Mouse (Mus musculus): ENCODE results near the gene Trabd2b. TPM values are rescaled to one million over a fixed set of nuclear protein-coding genes. Genes with fewer than 3 reads are reported as not detected.

Gene Trabd2b
- total and polyA plus RNA-seq, 3 experiments = not detected

DNA sequence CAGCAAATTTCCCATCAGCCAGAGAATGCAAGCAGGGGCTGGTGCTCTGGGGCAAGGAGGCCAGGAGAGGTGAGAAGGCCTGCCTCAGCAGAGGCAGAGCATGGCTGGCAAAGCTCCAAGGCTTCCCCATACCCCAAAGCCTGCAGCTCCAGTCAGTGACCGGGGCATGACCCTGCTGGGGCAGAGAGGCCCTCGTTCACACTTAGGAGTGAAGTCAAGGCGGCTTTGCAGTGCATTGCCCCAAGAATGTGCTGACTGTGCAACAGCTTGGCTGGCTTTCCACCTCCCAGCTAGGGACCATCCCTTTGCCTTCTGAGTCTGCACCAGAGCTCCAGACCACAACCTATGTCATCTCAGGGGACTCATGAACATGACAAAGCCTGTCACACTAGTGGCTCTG is 152.0 kb downstream of the Trabd2b start:
- no peaks in the 10 kb centered on the region for H3K79me2 ChIP-seq (ENCODE audit: control insufficient read depth, insufficient read depth, low read length, poor library complexity)
- TF ChIP-seq MAZ (IDR thresholded peaks at IDR 0.05; ENCODE audit: low read depth, low read length) = no peak
- TF ChIP-seq CHD1 (IDR thresholded peaks at IDR 0.05; ENCODE audit: low read depth, low read length) = no peak
- no peak for TF ChIP-seq MAFK (IDR thresholded peaks at IDR 0.05; ENCODE audit: borderline replicate concordance, low read depth, low read length)
- TF ChIP-seq RCOR1 (IDR thresholded peaks at IDR 0.05; ENCODE audit: low read depth, low read length) = no peak
- TF ChIP-seq MYC (IDR thresholded peaks at IDR 0.05; ENCODE audit: low read depth, low read length) = no peak
- H3K9ac ChIP-seq (ENCODE audit: control insufficient read depth, low read depth, low read length, poor library complexity, severe bottlenecking) = no peak overlapping the region
- no peaks in the 10 kb centered on the region for H3K27me3 ChIP-seq (ENCODE audit: control insufficient read depth in 1 of 2, insufficient read depth in 2 of 2, low read length in 2 of 2)
- no peak overlapping the region for H3K4me3 ChIP-seq (ENCODE audit: control insufficient read depth in 1 of 2, insufficient read depth in 1 of 2, low read depth in 2 of 2, low read length in 2 of 2)
- H3K27ac ChIP-seq (ENCODE audit: control insufficient read depth, low read depth, low read length) = no peak overlapping the region
- H3K4me1 ChIP-seq (ENCODE audit: control insufficient read depth in 1 of 2, insufficient read depth in 2 of 2, low read length in 2 of 2) = no peaks in the 10 kb centered on the region
- no peaks in the 10 kb centered on the region for H3K9me3 ChIP-seq (replicated peaks; ENCODE audit: insufficient read depth, low read length)
- DNase-seq (ENCODE audit: low read depth, low spot score) = no peak
- no peaks in the 10 kb centered on the region for H3K36me3 ChIP-seq (ENCODE audit: control insufficient read depth in 1 of 2, insufficient read depth in 2 of 2, low read length in 2 of 2)

GRCm38 (mm10) chr4:114560638-114561216 is 154.2 kb downstream of the Trabd2b start:
- H3K4me1 ChIP-seq (ENCODE audit: control insufficient read depth in 1 of 2, insufficient read depth in 2 of 2, low read length in 2 of 2) = no peaks in the 10 kb centered on the region
- no peak for TF ChIP-seq ELF1 (IDR thresholded peaks at IDR 0.05; ENCODE audit: low read depth, low read length)
- TF ChIP-seq POLR2A (IDR thresholded peaks at IDR 0.05; ENCODE audit: control insufficient read depth in 1 of 2, insufficient read depth in 1 of 2, low read depth in 1 of 2, low read length in 2 of 2, poor library complexity in 1 of 2) = no peak
- no peak for TF ChIP-seq USF1 (IDR thresholded peaks at IDR 0.05; ENCODE audit: low read depth, low read length)
- no peak for TF ChIP-seq KAT2A (conservative IDR thresholded peaks at IDR 0.05; ENCODE audit: low read depth, low read length)
- TF ChIP-seq CHD2 (IDR thresholded peaks at IDR 0.05; ENCODE audit: low read length) = no peak
- TF ChIP-seq ZC3H11A (IDR thresholded peaks at IDR 0.05; ENCODE audit: low read depth, low read length) = no peak
- no peak for TF ChIP-seq RCOR1 (IDR thresholded peaks at IDR 0.05; ENCODE audit: low read depth, low read length)
- TF ChIP-seq ZKSCAN1 (IDR thresholded peaks at IDR 0.05; ENCODE audit: low read depth, low read length) = no peak
- no peaks in the 10 kb centered on the region for H3K79me2 ChIP-seq (ENCODE audit: control insufficient read depth, insufficient read depth, low read length, poor library complexity)
- no peak overlapping the region for H3K9ac ChIP-seq (ENCODE audit: control insufficient read depth, low read depth, low read length, poor library complexity, severe bottlenecking)
- H3K27ac ChIP-seq (ENCODE audit: control insufficient read depth, low read depth, low read length) = no peak overlapping the region
- H3K4me3 ChIP-seq (ENCODE audit: control insufficient read depth in 1 of 2, insufficient read depth in 1 of 2, low read depth in 2 of 2, low read length in 2 of 2) = no peak overlapping the region
- DNase-seq (ENCODE audit: low read depth, low spot score) = no peak
- no peaks in the 10 kb centered on the region for H3K9me3 ChIP-seq (replicated peaks; ENCODE audit: insufficient read depth, low read length)
- H3K27me3 ChIP-seq (ENCODE audit: control insufficient read depth in 1 of 2, insufficient read depth in 2 of 2, low read length in 2 of 2) = no peaks in the 10 kb centered on the region
- H3K36me3 ChIP-seq (ENCODE audit: control insufficient read depth in 1 of 2, insufficient read depth in 2 of 2, low read length in 2 of 2) = no peaks in the 10 kb centered on the region

GRCm38 (mm10) chr4:114564131-114564695 is 157.7 kb downstream of the Trabd2b start:
- Histone ChIP-seq H3K4me1 (ENCODE audit: control insufficient read depth in 1 of 2, insufficient read depth in 2 of 2, low read length in 2 of 2) (no peaks in the 10 kb centered on the region), H3K27me3 (ENCODE audit: control insufficient read depth in 1 of 2, insufficient read depth in 2 of 2, low read length in 2 of 2) (no peaks in the 10 kb centered on the region), H3K36me3 (ENCODE audit: control insufficient read depth in 1 of 2, insufficient read depth in 2 of 2, low read length in 2 of 2) (no peaks in the 10 kb centered on the region), H3K9ac (ENCODE audit: control insufficient read depth, low read depth, low read length, poor library complexity, severe bottlenecking) (no peak overlapping the region), H3K79me2 (ENCODE audit: control insufficient read depth, insufficient read depth, low read length, poor library complexity) (no peaks in the 10 kb centered on the region), H3K4me3 (ENCODE audit: control insufficient read depth in 1 of 2, insufficient read depth in 1 of 2, low read depth in 2 of 2, low read length in 2 of 2) (no peak overlapping the region), H3K9me3 (replicated peaks; ENCODE audit: insufficient read depth, low read length) (no peaks in the 10 kb centered on the region), H3K27ac (ENCODE audit: control insufficient read depth, low read depth, low read length) (no peak overlapping the region)
- no peak for DNase-seq (ENCODE audit: low read depth, low spot score)
- TF ChIP-seq ZC3H11A (IDR thresholded peaks at IDR 0.05; ENCODE audit: low read depth, low read length) = no peak
- no peak for TF ChIP-seq KAT2A (conservative IDR thresholded peaks at IDR 0.05; ENCODE audit: low read depth, low read length)
- TF ChIP-seq MAFK (IDR thresholded peaks at IDR 0.05; ENCODE audit: borderline replicate concordance, low read depth, low read length) = no peak
- TF ChIP-seq BHLHE40 (IDR thresholded peaks at IDR 0.05; ENCODE audit: borderline replicate concordance, low read depth, low read length) = no peak
- TF ChIP-seq CHD2 (IDR thresholded peaks at IDR 0.05; ENCODE audit: low read length) = no peak
- TF ChIP-seq GATA1 (IDR thresholded peaks at IDR 0.05; ENCODE audit: low read depth, low read length) = no peak
- TF ChIP-seq TCF12 (IDR thresholded peaks at IDR 0.05; ENCODE audit: low read depth, low read length) = no peak
- no peak for TF ChIP-seq UBTF (IDR thresholded peaks at IDR 0.05; ENCODE audit: borderline replicate concordance, insufficient read depth, low read depth, low read length)
- no peak for TF ChIP-seq NELFE (IDR thresholded peaks at IDR 0.05; ENCODE audit: low read depth, low read length)
